Mouse (Mus musculus) brain, embryonic 14.5 days (tissue): ENCODE measurements around the gene Myoc.

ENCODE experiments used
- CTCF ChIP-seq: fragments of 200-500 bp; IDR thresholded peaks from 2 replicates; pipeline ENCODE4 v1.5.1; 2012; ENCODE audit warnings: inconsistent platforms, mild to moderate bottlenecking, moderate library complexity, borderline replicate concordance; ENCODE audit not compliant: insufficient read depth, insufficient read length; ENCODE audit errors: extremely low read depth
- POLR2A ChIP-seq: fragments of 200-500 bp; IDR thresholded peaks from 2 replicates; pipeline ENCODE4 v1.6.1; 2012; ENCODE audit warnings: mild to moderate bottlenecking, inconsistent platforms, borderline replicate concordance; ENCODE audit not compliant: poor library complexity, insufficient read depth, insufficient read length, severe bottlenecking; ENCODE audit errors: extremely low read depth

GRCm38 (mm10) chr1:162648416-162648815, 9.5 kb downstream of the Myoc start:
- TF ChIP-seq POLR2A = no peak
- TF ChIP-seq CTCF = no peak
